Mouse (Mus musculus) CD4-positive, CD25-positive, alpha-beta regulatory T cell (primary cell): ENCODE measurements around the gene Rere. TPM values are rescaled to one million over a fixed set of nuclear protein-coding genes. Genes with fewer than 3 reads are reported as not detected.

Experiments used
- polyA plus RNA-seq: library from polyadenylated mRNA; unstranded; fragments of 100-300 nt; shearing (Covaris generic); gene quantifications from one replicate; pipeline ENCODE4 v1.2.1, GENCODE M21; 2017

The Rere gene
- 49.3 TPM for polyA plus RNA-seq

DNA sequence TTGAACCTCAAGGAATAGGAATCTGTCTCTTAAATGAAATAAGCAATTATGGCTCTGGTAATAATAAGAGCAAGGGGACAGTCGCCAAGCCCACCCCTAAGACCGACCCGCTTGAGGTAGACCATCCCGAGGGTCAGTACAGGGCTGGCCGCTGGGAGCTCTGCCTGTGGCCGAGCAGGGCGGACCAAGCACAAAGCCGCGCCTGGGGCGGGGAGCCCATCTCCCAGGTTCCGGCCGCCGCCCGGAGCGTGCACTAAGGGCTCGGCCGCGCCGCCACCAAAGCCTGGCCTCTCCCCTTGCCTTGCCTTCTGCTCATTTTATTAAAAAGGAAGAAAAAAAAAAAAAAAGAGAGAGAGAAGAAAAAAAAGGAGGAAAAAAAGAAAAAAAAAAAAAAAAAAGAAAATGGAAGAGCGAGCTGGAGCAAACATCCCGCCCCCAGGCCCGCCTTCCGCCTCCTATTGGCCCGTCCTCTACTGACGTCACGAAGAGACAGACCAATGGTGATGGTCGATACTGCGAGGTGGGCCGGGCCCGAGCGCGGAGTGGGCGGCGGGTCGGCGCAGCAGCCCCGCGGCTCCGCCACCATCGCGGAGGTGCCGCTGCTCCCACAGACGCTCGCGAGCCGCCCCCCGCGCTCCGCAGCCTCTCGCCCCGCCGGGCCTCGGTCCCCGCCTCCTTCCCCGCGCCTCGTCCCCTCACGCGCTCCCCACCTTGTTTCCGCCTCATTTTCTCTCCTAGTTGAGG, at the start of gene Rere:
Gene Rere, plus strand, starts transcription at position 629 of the 744 bp plus-strand sequence.

DNA sequence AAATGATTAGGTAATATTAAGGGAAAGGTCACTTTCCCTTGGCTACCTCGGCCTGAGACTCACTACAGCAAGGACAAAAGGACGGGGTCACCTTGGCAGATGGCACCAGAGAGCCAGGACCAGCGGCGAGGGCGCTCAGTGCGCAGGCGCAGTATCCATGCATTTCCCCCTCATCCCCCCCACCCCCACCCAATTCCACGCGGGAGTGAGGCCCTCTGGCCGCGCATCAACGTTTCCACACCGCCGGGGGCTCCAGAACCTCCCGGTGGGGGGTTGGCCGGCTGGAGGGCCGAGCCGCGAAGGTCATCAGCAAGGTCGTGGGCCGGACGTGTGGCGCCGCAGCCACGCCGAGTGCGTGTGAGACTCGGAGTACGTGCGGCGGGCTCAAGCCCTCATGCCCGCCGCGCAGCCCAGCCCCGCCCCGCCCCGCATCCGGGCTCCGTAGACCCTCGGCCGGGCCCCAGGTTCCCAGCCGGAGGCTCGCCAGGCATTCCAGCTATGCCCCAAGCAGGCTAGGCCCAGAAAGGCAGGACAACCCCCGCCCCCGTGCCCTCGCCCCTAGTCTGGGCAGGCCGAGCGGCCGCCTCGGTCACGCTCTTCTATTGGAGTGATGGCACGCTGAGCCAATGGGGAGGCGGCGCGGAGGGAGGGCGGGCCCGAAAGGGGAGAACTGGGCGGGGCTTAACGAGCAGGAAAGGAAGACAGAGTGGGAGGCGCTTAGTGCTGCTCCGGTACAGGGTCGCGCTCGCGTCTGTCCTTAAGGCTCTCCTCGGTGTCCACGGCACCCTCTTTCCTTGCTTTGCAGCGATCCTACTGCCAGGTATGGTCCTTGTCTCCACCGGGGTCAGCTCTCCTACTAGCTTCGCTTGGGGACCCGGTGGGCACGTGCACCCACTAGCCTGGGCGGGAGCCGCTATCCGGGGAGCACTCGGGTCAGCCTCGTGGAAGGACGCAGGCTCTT, 44.6 kb upstream of the Rere start, which contains the start of gene Eno1:
Gene Eno1, plus strand, starts transcription at position 201 of the 961 bp plus-strand sequence.

GRCm38 (mm10) chr4:150651390-150652277, 370.2 kb downstream of the Rere start, which contains the start of gene Slc45a1:
Gene Slc45a1 (minus strand): TSS chr4:150652174.

Other genes starting within 250 kb of the Rere start
- gene Gpr157, start 194.3 kb upstream of the Rere start, polyA plus RNA-seq: 0.37 TPM
- not detected for gene Slc2a5, start 162.4 kb upstream of the Rere start, polyA plus RNA-seq
- gene Slc2a7, start 132.7 kb upstream of the Rere start, polyA plus RNA-seq: not detected
- gene Car6, start 80.3 kb upstream of the Rere start, polyA plus RNA-seq: 11.5 TPM
- 1,110 TPM for gene Eno1, start 44.9 kb upstream of the Rere start, polyA plus RNA-seq